ENCODE assay signal across 26 mouse cellular contexts in genomic region chr7:111242646-111243045, GRCm38 (mm10).
DNase-seq lines count a peak whose midpoint lies in the region; ATAC-seq lines count a peak whose summit lies in the region.
"Had no signal": no experiment of that assay in that cellular context is flagged by ENCODE, and none has a peak within 500 bp of the region (broad histone marks: within the 10 kb centered on the region; RNA-seq: fewer than 3 reads in every experiment).

No protein-coding gene starts in this region.

- no peaks in the 10 kb centered on the region for H3K4me1 ChIP-seq in embryonic facial prominence, embryonic 14.5 days (ENCODE audit: control insufficient read depth, insufficient read depth, low read length)
- H3K4me1 ChIP-seq in embryonic facial prominence, embryonic 10.5 days: no peaks in the 10 kb centered on the region
- H3K4me1 ChIP-seq in midbrain, embryonic 14.5 days (ENCODE audit: control insufficient read depth, insufficient read depth, low read length): no peaks in the 10 kb centered on the region
- no peaks in the 10 kb centered on the region for H3K4me1 ChIP-seq in midbrain, embryonic 16.5 days (ENCODE audit: control insufficient read depth, insufficient read depth, low read length)
- H3K4me1 ChIP-seq: embryonic facial prominence, embryonic 13.5 days; heart, embryonic 10.5 days had no signal

- H3K9me3 ChIP-seq in embryonic facial prominence, embryonic 14.5 days (ENCODE audit: control insufficient read depth, low read length): no peaks in the 10 kb centered on the region
- 0 out of 2 replicates have a peak, but pooled peaks cover 4% of the 10 kb centered on the region for H3K9me3 ChIP-seq in embryonic facial prominence, embryonic 10.5 days
- no peaks in the 10 kb centered on the region for H3K9me3 ChIP-seq in midbrain, embryonic 14.5 days (ENCODE audit: control insufficient read depth, low read length)
- no peaks in the 10 kb centered on the region for H3K9me3 ChIP-seq in midbrain, embryonic 16.5 days (replicated peaks; ENCODE audit: control insufficient read depth, low read length, poor library complexity, severe bottlenecking)
- H3K9me3 ChIP-seq: embryonic facial prominence, embryonic 13.5 days; heart, embryonic 10.5 days; heart, embryonic 13.5 days had no signal

- H3K27me3 ChIP-seq in embryonic facial prominence, embryonic 14.5 days (replicated peaks; ENCODE audit: control insufficient read depth, insufficient read depth, low read length): no peaks in the 10 kb centered on the region
- H3K27me3 ChIP-seq in embryonic facial prominence, embryonic 10.5 days (replicated peaks; ENCODE audit: low read depth, poor library complexity, severe bottlenecking): no peaks in the 10 kb centered on the region
- H3K27me3 ChIP-seq in midbrain, embryonic 14.5 days (ENCODE audit: control insufficient read depth, insufficient read depth, low read length): no peaks in the 10 kb centered on the region
- no peaks in the 10 kb centered on the region for H3K27me3 ChIP-seq in midbrain, embryonic 16.5 days (ENCODE audit: control insufficient read depth, insufficient read depth, low read depth, low read length)
- H3K27me3 ChIP-seq: embryonic facial prominence, embryonic 13.5 days; heart, embryonic 13.5 days; Patski had no signal

- H3K36me3 ChIP-seq in embryonic facial prominence, embryonic 14.5 days (ENCODE audit: control insufficient read depth, insufficient read depth, low read length): no peaks in the 10 kb centered on the region
- H3K36me3 ChIP-seq in embryonic facial prominence, embryonic 10.5 days (replicated peaks): no peaks in the 10 kb centered on the region
- no peaks in the 10 kb centered on the region for H3K36me3 ChIP-seq in midbrain, embryonic 14.5 days (ENCODE audit: control insufficient read depth, insufficient read depth, low read length)
- H3K36me3 ChIP-seq in midbrain, embryonic 16.5 days (ENCODE audit: control insufficient read depth, insufficient read depth, low read length): no peaks in the 10 kb centered on the region
- H3K36me3 ChIP-seq: embryonic facial prominence, embryonic 13.5 days; heart, embryonic 10.5 days; heart, embryonic 13.5 days had no signal

- no peak; the same call in 1 of the 2 replicates for ATAC-seq in embryonic facial prominence, embryonic 14.5 days (ENCODE audit: low read depth)
- no peak for ATAC-seq in midbrain, embryonic 14.5 days (ENCODE audit: low FRiP score, low TSS enrichment)
- no peak for ATAC-seq in midbrain, embryonic 16.5 days
- ATAC-seq: forebrain, embryonic 14.5 days; forebrain, postnatal 0 days; hindbrain, postnatal 0 days; inflammation-experienced regulatory T-cells, adult 6 months; Patski had no signal

- no peak overlapping the region for H3K4me2 ChIP-seq in embryonic facial prominence, embryonic 14.5 days (ENCODE audit: low read depth, low read length)
- H3K4me2 ChIP-seq in midbrain, embryonic 14.5 days (ENCODE audit: low read length): no peak overlapping the region
- H3K4me2 ChIP-seq in midbrain, embryonic 16.5 days (ENCODE audit: low read length): no peak overlapping the region
- H3K4me2 ChIP-seq: embryonic facial prominence, embryonic 13.5 days; heart, embryonic 13.5 days had no signal

- H3K9ac ChIP-seq in embryonic facial prominence, embryonic 14.5 days (ENCODE audit: low read depth, low read length): no peak overlapping the region
- no peak overlapping the region for H3K9ac ChIP-seq in midbrain, embryonic 14.5 days (replicated peaks; ENCODE audit: low read length)
- H3K9ac ChIP-seq in midbrain, embryonic 16.5 days (ENCODE audit: low read depth, low read length): no peak overlapping the region
- H3K9ac ChIP-seq: embryonic facial prominence, embryonic 13.5 days; forebrain, postnatal 0 days; heart, embryonic 13.5 days had no signal

- DNase-seq in embryonic facial prominence, embryonic 14.5 days (ENCODE audit: low spot score): peak; percentile 54
- DNase-seq in embryonic facial prominence, embryonic 10.5 days (ENCODE audit: low spot score): no peak
- DNase-seq in midbrain, embryonic 14.5 days: peak; percentile 19
- DNase-seq in retina, postnatal 1 day: peak; percentile 97
- DNase-seq in heart, adult 8-10 months (ENCODE audit: low spot score): no peak
- DNase-seq in heart, adult 18-20 months: no peak
- DNase-seq: adrenal gland, postnatal 10 days; adrenal gland, postnatal 36 days; cerebellum, adult 11 months; cerebellum, adult 2 months; cerebellum, adult 9-11 months; cerebellum, postnatal 25 days; forebrain, postnatal 0 days; gastrocnemius, adult 2 months; gastrocnemius, postnatal 14 days; heart, adult 11 months; heart, postnatal 14 days; heart, postnatal 4 days had no signal

- no peak overlapping the region for H3K27ac ChIP-seq in embryonic facial prominence, embryonic 14.5 days (replicated peaks; ENCODE audit: low read depth, low read length)
- no peak overlapping the region for H3K27ac ChIP-seq in embryonic facial prominence, embryonic 10.5 days (replicated peaks)
- H3K27ac ChIP-seq in midbrain, embryonic 14.5 days (replicated peaks; ENCODE audit: low read depth, low read length): no peak overlapping the region
- H3K27ac ChIP-seq in midbrain, embryonic 16.5 days (ENCODE audit: low read length): no peak overlapping the region
- H3K27ac ChIP-seq: embryonic facial prominence, embryonic 13.5 days; gastrocnemius, adult 2 months; heart, embryonic 10.5 days; heart, embryonic 13.5 days; hindbrain, postnatal 0 days had no signal

- H3K4me3 ChIP-seq in embryonic facial prominence, embryonic 14.5 days (ENCODE audit: low read depth, low read length): no peak overlapping the region
- H3K4me3 ChIP-seq in embryonic facial prominence, embryonic 10.5 days: no peak overlapping the region
- no peak overlapping the region for H3K4me3 ChIP-seq in midbrain, embryonic 14.5 days (replicated peaks; ENCODE audit: low read depth, low read length)
- H3K4me3 ChIP-seq in midbrain, embryonic 16.5 days (ENCODE audit: low read depth, low read length): no peak overlapping the region
- H3K4me3 ChIP-seq: embryonic facial prominence, embryonic 13.5 days; gastrocnemius, adult 2 months; heart, embryonic 10.5 days; heart, embryonic 13.5 days had no signal

- WGBS in embryonic facial prominence, embryonic 14.5 days: 77% methylated on average over 10 of the region's 10 CpGs
- 75% methylated on average over 10 of the region's 10 CpGs for WGBS in embryonic facial prominence, embryonic 10.5 days
- 63% methylated on average over 10 of the region's 10 CpGs for WGBS in midbrain, embryonic 14.5 days
- 54% methylated on average over 10 of the region's 10 CpGs for WGBS in midbrain, embryonic 16.5 days

Comparison
In these comparisons a context has a peak if more than half of its experiments do, and no peak if none do; other contexts are left out.
1. DNase-seq: peak in embryonic facial prominence, embryonic 14.5 days (single experiment), midbrain, embryonic 14.5 days (single experiment) and retina, postnatal 1 day (single experiment); none in embryonic facial prominence, embryonic 10.5 days (single experiment), heart, adult 8-10 months (single experiment) and heart, adult 18-20 months (0 of 2).